Mouse (Mus musculus): Measurements from ENCODE around the gene Gm35315.

DNA sequence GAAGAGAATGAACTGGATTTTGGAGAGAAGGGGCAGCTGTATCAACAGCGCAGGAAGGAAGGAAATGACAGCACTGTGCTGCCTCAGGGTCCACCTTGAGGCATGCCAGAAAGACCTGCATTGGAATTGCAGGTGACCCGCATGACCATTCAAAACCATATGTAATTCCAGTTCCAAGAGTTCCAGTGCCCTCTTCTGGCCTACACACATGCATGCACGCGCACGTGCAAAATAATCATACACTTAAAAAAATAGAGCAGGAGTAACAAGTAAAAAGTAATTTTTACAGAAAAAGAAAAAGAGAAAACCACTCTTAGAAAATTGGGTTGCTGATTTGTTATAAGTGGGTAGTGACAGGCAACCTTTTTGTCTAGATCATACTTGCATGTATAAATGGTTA lies 48.8 kb upstream of the Gm35315 start:
- peak; percentile 38; the same call in 1 of the 2 replicates for TF ChIP-seq CTCF (IDR thresholded peaks at IDR 0.05; ENCODE audit: control insufficient read depth, insufficient read depth, low read length)
- no peak for TF ChIP-seq POLR2A (IDR thresholded peaks at IDR 0.05; ENCODE audit: borderline replicate concordance, control insufficient read depth, low read depth, low read length)
